Mouse (Mus musculus) hindbrain, embryonic 16.5 days (tissue): ENCODE data around the gene Tenm2. TPM values are rescaled to one million over a fixed set of nuclear protein-coding genes. Genes with fewer than 3 reads are reported as not detected.

Experiments used
- ATAC-seq: fragments of 200-750 bp; cut with Nextera tagmentation; 2 replicates; pipeline ENCODE4 v1.8.0; 2017; ENCODE audit warnings: moderate TSS enrichment, moderate library complexity
- H3K27ac ChIP-seq: fragments of 300-500 bp; sonication (generic); 2 replicates; pipeline ENCODE4 v1.5.1; 2014; ENCODE audit warnings: low read depth, mild to moderate bottlenecking, control low read depth, low read length, moderate library complexity
- H3K27me3 ChIP-seq: fragments of 300-500 bp; sonication (generic); replicated peaks from 2 replicates; pipeline ENCODE4 v1.6.1; 2014; ENCODE audit warnings: low read length; ENCODE audit not compliant: control insufficient read depth, insufficient read depth
- H3K36me3 ChIP-seq: fragments of 300-500 bp; sonication (generic); 2 replicates; pipeline ENCODE4 v1.6.1; 2014; ENCODE audit warnings: mild to moderate bottlenecking, low read length, moderate library complexity, mixed read lengths; ENCODE audit not compliant: control insufficient read depth, insufficient read depth
- H3K4me1 ChIP-seq: fragments of 300-500 bp; sonication (generic); 2 replicates; pipeline ENCODE4 v1.6.1; 2014; ENCODE audit warnings: low read depth, low read length; ENCODE audit not compliant: control insufficient read depth, insufficient read depth
- H3K4me2 ChIP-seq: fragments of 300-500 bp; sonication (generic); 2 replicates; pipeline ENCODE4 v1.6.1; 2014; ENCODE audit warnings: mild to moderate bottlenecking, low read length, control low read depth, moderate library complexity
- H3K4me3 ChIP-seq: fragments of 300-500 bp; sonication (generic); 2 replicates; pipeline ENCODE4 v1.5.1; 2014; ENCODE audit warnings: mild to moderate bottlenecking, low read length, control low read depth, moderate library complexity
- H3K9ac ChIP-seq: fragments of 300-500 bp; sonication (generic); 2 replicates; pipeline ENCODE4 v1.6.1; 2014; ENCODE audit warnings: low read depth, mild to moderate bottlenecking, control low read depth, low read length, moderate library complexity
- H3K9me3 ChIP-seq: fragments of 300-500 bp; sonication (generic); 2 replicates; pipeline ENCODE4 v1.6.1; 2014; ENCODE audit warnings: mild to moderate bottlenecking, low read length, moderate library complexity; ENCODE audit not compliant: control insufficient read depth
- WGBS: fragments of 180-500 bp; shearing (Covaris S2); extraction: QIAGEN DNeasy Blood & Tissue Kit; methylation state at CpG from one replicate; pipeline ENCODE4 v1.1.7; 2014; 5-methylcytosine and 5-hydroxymethylcytosine counted together
- polyA plus RNA-seq: library from polyadenylated mRNA; unstranded; fragments of >200 nt; fragmentation: Nextera tagmentation; extraction: Ambion mirVana; gene quantifications from 2 replicates; pipeline ENCODE4 v1.2.1, GENCODE M21; 2015

The Tenm2 gene
- polyA plus RNA-seq, 1 experiment from 2014 or later, result 33.2 TPM

GRCm38 (mm10) chr11:35962431-35962830 lies 1273.3 kb downstream of the Tenm2 start:
- Histone ChIP-seq H3K4me2 (no peak overlapping the region), H3K9me3 (no peaks in the 10 kb centered on the region), H3K36me3 (no peaks in the 10 kb centered on the region), H3K27ac (no peak overlapping the region), H3K4me3 (no peak overlapping the region), H3K4me1 (0 out of 2 replicates have a peak, but pooled peaks cover 2% of the 10 kb centered on the region), H3K9ac (no peak overlapping the region), H3K27me3 (no peaks in the 10 kb centered on the region)
- WGBS, result 95% methylated on average over 2 of the region's 2 CpGs
- ATAC-seq, result no peak

GRCm38 (mm10) chr11:35959270-35959669 lies 1276.5 kb downstream of the Tenm2 start:
- no peak overlapping the region for H3K4me2 ChIP-seq
- H3K9me3 ChIP-seq, result no peaks in the 10 kb centered on the region
- no peaks in the 10 kb centered on the region for H3K36me3 ChIP-seq
- H3K9ac ChIP-seq, result no peak overlapping the region
- no peak for ATAC-seq
- H3K4me3 ChIP-seq, result no peak overlapping the region
- H3K27me3 ChIP-seq, result no peaks in the 10 kb centered on the region
- WGBS, result 90% methylated on average over 3 of the region's 3 CpGs
- no peak overlapping the region; the same call in 1 of the 2 replicates for H3K27ac ChIP-seq
- H3K4me1 ChIP-seq, result 0 out of 2 replicates have a peak, but pooled peaks cover 2% of the 10 kb centered on the region
